Mouse (Mus musculus): Measurements from ENCODE around the gene Nop9. TPM values are rescaled to one million over a fixed set of nuclear protein-coding genes. Genes with fewer than 3 reads are reported as not detected.
A peak's percentile ranks its signal among the peaks of the same experiment; 100 is the strongest.
"Not testable (repeated sequence)": the region's sequence is repeated elsewhere in the genome, so short reads cannot be mapped to it uniquely, and the experiment has no call there.

Nop9 gene
- polyA plus RNA-seq, 1 experiment from 2014 or later: 27.4 TPM

GRCm38 (mm10) chr14:55735758-55736157 is 9.7 kb upstream of the Nop9 start:
- no peak overlapping the region for H3K9ac ChIP-seq (replicated peaks; ENCODE audit: low read depth, low read length)
- no peaks in the 10 kb centered on the region for H3K4me1 ChIP-seq (ENCODE audit: control insufficient read depth, insufficient read depth, low read length)
- no peaks in the 10 kb centered on the region for H3K9me3 ChIP-seq (ENCODE audit: control insufficient read depth, low read length)
- peaks cover 9% of the 10 kb centered on the region; the same call in 1 of the 2 replicates for H3K36me3 ChIP-seq (ENCODE audit: control insufficient read depth, insufficient read depth, low read length)
- H3K27ac ChIP-seq (ENCODE audit: low read depth, low read length): no peak overlapping the region
- H3K4me3 ChIP-seq (ENCODE audit: low read depth, low read length): no peak overlapping the region
- no peak overlapping the region for H3K4me2 ChIP-seq (ENCODE audit: low read depth, low read length)
- H3K27me3 ChIP-seq (ENCODE audit: control insufficient read depth, insufficient read depth, low read length): no peaks in the 10 kb centered on the region
- ATAC-seq (ENCODE audit: low read depth): no peak
- WGBS: 85% methylated on average over 4 of the region's 4 CpGs

- H3K27me3 ChIP-seq (ENCODE audit: control insufficient read depth, insufficient read depth, low read length): no peaks in the 10 kb centered on the region
- 91% methylated on average over 9 of the region's 9 CpGs for WGBS
- ATAC-seq (ENCODE audit: low read depth): no peak
- H3K9me3 ChIP-seq (ENCODE audit: control insufficient read depth, low read length): no peaks in the 10 kb centered on the region
- H3K4me1 ChIP-seq (ENCODE audit: control insufficient read depth, insufficient read depth, low read length): no peaks in the 10 kb centered on the region
- H3K27ac ChIP-seq (ENCODE audit: low read depth, low read length): no peak overlapping the region
- no peak overlapping the region for H3K9ac ChIP-seq (replicated peaks; ENCODE audit: low read depth, low read length)
- H3K4me2 ChIP-seq (ENCODE audit: low read depth, low read length): no peak overlapping the region
- peaks cover 9% of the 10 kb centered on the region; the same call in 1 of the 2 replicates for H3K36me3 ChIP-seq (ENCODE audit: control insufficient read depth, insufficient read depth, low read length)
- no peak overlapping the region for H3K4me3 ChIP-seq (ENCODE audit: low read depth, low read length)
Measured at GRCm38 (mm10) chr14:55737086-55737687, 8.3 kb upstream of the Nop9 start.

- Histone ChIP-seq H3K4me1 (ENCODE audit: control insufficient read depth, insufficient read depth, low read length) (peaks cover 23% of the 10 kb centered on the region), H3K4me2 (ENCODE audit: low read depth, low read length) (peak overlapping the region; percentile 16; the same call in 1 of the 2 replicates), H3K9me3 (ENCODE audit: control insufficient read depth, low read length) (no peaks in the 10 kb centered on the region), H3K36me3 (ENCODE audit: control insufficient read depth, insufficient read depth, low read length) (0 out of 2 replicates have a peak, but pooled peaks cover 7% of the 10 kb centered on the region), H3K4me3 (ENCODE audit: low read depth, low read length) (no peak overlapping the region), H3K27ac (ENCODE audit: low read depth, low read length) (no peak overlapping the region), H3K27me3 (ENCODE audit: control insufficient read depth, insufficient read depth, low read length) (no peaks in the 10 kb centered on the region), H3K9ac (replicated peaks; ENCODE audit: low read depth, low read length) (no peak overlapping the region)
- peak; percentile 60; the same call in 1 of the 2 replicates for ATAC-seq (ENCODE audit: low read depth)
- 20% methylated on average over 10 of the region's 10 CpGs for WGBS
Measured at GRCm38 (mm10) chr14:55743711-55744110, 1.8 kb upstream of the Nop9 start.

GRCm38 (mm10) chr14:55745861-55746237 is 356 bp downstream of the Nop9 start:
- H3K4me2 ChIP-seq (ENCODE audit: low read depth, low read length): peak overlapping the region; percentile 96
- H3K9me3 ChIP-seq (ENCODE audit: control insufficient read depth, low read length): no peaks in the 10 kb centered on the region
- no peaks in the 10 kb centered on the region for H3K36me3 ChIP-seq (ENCODE audit: control insufficient read depth, insufficient read depth, low read length)
- 0 out of 2 replicates have a peak overlapping the region, but pooled peaks have one; percentile 0 for H3K27ac ChIP-seq (ENCODE audit: low read depth, low read length)
- peaks cover 23% of the 10 kb centered on the region for H3K4me1 ChIP-seq (ENCODE audit: control insufficient read depth, insufficient read depth, low read length)
- peak overlapping the region; percentile 84 for H3K4me3 ChIP-seq (ENCODE audit: low read depth, low read length)
- WGBS: under 1% methylated on average over 31 of the region's 31 CpGs
- H3K9ac ChIP-seq (replicated peaks; ENCODE audit: low read depth, low read length): peak overlapping the region; percentile 74
- H3K27me3 ChIP-seq (ENCODE audit: control insufficient read depth, insufficient read depth, low read length): no peaks in the 10 kb centered on the region
- no peak for ATAC-seq (ENCODE audit: low read depth)

- Histone ChIP-seq H3K27ac (ENCODE audit: low read depth, low read length) (no peak overlapping the region), H3K9me3 (ENCODE audit: control insufficient read depth, low read length) (no peaks in the 10 kb centered on the region), H3K4me1 (ENCODE audit: control insufficient read depth, insufficient read depth, low read length) (peaks cover 23% of the 10 kb centered on the region), H3K27me3 (ENCODE audit: control insufficient read depth, insufficient read depth, low read length) (no peaks in the 10 kb centered on the region), H3K4me3 (ENCODE audit: low read depth, low read length) (no peak overlapping the region), H3K4me2 (ENCODE audit: low read depth, low read length) (peak overlapping the region; percentile 96), H3K36me3 (ENCODE audit: control insufficient read depth, insufficient read depth, low read length) (peaks cover 9% of the 10 kb centered on the region), H3K9ac (replicated peaks; ENCODE audit: low read depth, low read length) (no peak overlapping the region)
- 93% methylated on average over 10 of the region's 10 CpGs for WGBS
- no peak for ATAC-seq (ENCODE audit: low read depth)
Measured at GRCm38 (mm10) chr14:55747051-55747847, 1.8 kb downstream of the Nop9 start.

- 89% methylated on average over 6 of the region's 6 CpGs for WGBS
- Histone ChIP-seq H3K27me3 (ENCODE audit: control insufficient read depth, insufficient read depth, low read length) (peaks cover 10% of the 10 kb centered on the region), H3K27ac (ENCODE audit: low read depth, low read length) (no peak overlapping the region), H3K4me2 (ENCODE audit: low read depth, low read length) (no peak overlapping the region), H3K9me3 (ENCODE audit: control insufficient read depth, low read length) (no peaks in the 10 kb centered on the region), H3K4me1 (ENCODE audit: control insufficient read depth, insufficient read depth, low read length) (peaks cover 7% of the 10 kb centered on the region; the same call in 1 of the 2 replicates), H3K36me3 (ENCODE audit: control insufficient read depth, insufficient read depth, low read length) (peaks cover 26% of the 10 kb centered on the region), H3K4me3 (ENCODE audit: low read depth, low read length) (no peak overlapping the region), H3K9ac (replicated peaks; ENCODE audit: low read depth, low read length) (no peak overlapping the region)
- no peak for ATAC-seq (ENCODE audit: low read depth)
Measured at GRCm38 (mm10) chr14:55757566-55757965, 12.1 kb downstream of the Nop9 start.

GRCm38 (mm10) chr14:55758363-55758784 is 12.9 kb downstream of the Nop9 start, which contains the start of gene Cideb:
Gene Cideb (minus strand): TSS chr14:55758458.
- no peak within 1 kb of the TSS for H3K9ac ChIP-seq (replicated peaks; ENCODE audit: low read depth, low read length)
- H3K36me3 ChIP-seq (ENCODE audit: control insufficient read depth, insufficient read depth, low read length): peaks cover 18% of the 10 kb centered on the region; the same call in 1 of the 2 replicates
- H3K9me3 ChIP-seq (ENCODE audit: control insufficient read depth, low read length): no peaks in the 10 kb centered on the region
- no peak within 1 kb of the TSS for H3K4me2 ChIP-seq (ENCODE audit: low read depth, low read length)
- no peak within 1 kb of the TSS for H3K27ac ChIP-seq (ENCODE audit: low read depth, low read length)
- peaks cover 13% of the 10 kb centered on the region for H3K27me3 ChIP-seq (ENCODE audit: control insufficient read depth, insufficient read depth, low read length)
- WGBS: 15% methylated on average over 8 of the region's 8 CpGs
- no peak within 1 kb of the TSS for H3K4me3 ChIP-seq (ENCODE audit: low read depth, low read length)
- no peak for ATAC-seq (ENCODE audit: low read depth)
- peaks cover 7% of the 10 kb centered on the region; the same call in 1 of the 2 replicates for H3K4me1 ChIP-seq (ENCODE audit: control insufficient read depth, insufficient read depth, low read length)

GRCm38 (mm10) chr14:55760156-55760555 is 14.7 kb downstream of the Nop9 start:
- H3K4me3 ChIP-seq (ENCODE audit: low read depth, low read length); H3K4me1 ChIP-seq (ENCODE audit: control insufficient read depth, insufficient read depth, low read length); H3K36me3 ChIP-seq (ENCODE audit: control insufficient read depth, insufficient read depth, low read length); H3K9ac ChIP-seq (replicated peaks; ENCODE audit: low read depth, low read length); H3K9me3 ChIP-seq (ENCODE audit: control insufficient read depth, low read length); H3K27ac ChIP-seq (ENCODE audit: low read depth, low read length); H3K4me2 ChIP-seq (ENCODE audit: low read depth, low read length): not testable (repeated sequence)
- peaks cover 19% of the 10 kb centered on the region for H3K27me3 ChIP-seq (ENCODE audit: control insufficient read depth, insufficient read depth, low read length)
- ATAC-seq (ENCODE audit: low read depth): 0 out of 2 replicates have a peak, but pooled peaks have one; percentile 15
- WGBS: 0% methylated on average over 6 of the region's 6 CpGs

GRCm38 (mm10) chr14:55761163-55761562 is 15.7 kb downstream of the Nop9 start, which contains the start of gene Ltb4r2:
Gene Ltb4r2 (plus strand): TSS chr14:55761428.
- H3K9me3 ChIP-seq (ENCODE audit: control insufficient read depth, low read length): no peaks in the 10 kb centered on the region
- peaks cover 7% of the 10 kb centered on the region; the same call in 1 of the 2 replicates for H3K4me1 ChIP-seq (ENCODE audit: control insufficient read depth, insufficient read depth, low read length)
- H3K4me3 ChIP-seq (ENCODE audit: low read depth, low read length): peak within 1 kb of the TSS; percentile 45
- H3K4me2 ChIP-seq (ENCODE audit: low read depth, low read length): peak within 1 kb of the TSS; percentile 83
- H3K9ac ChIP-seq (replicated peaks; ENCODE audit: low read depth, low read length): peak within 1 kb of the TSS; percentile 68
- peaks cover 1% of the 10 kb centered on the region; the same call in 1 of the 2 replicates for H3K36me3 ChIP-seq (ENCODE audit: control insufficient read depth, insufficient read depth, low read length)
- H3K27me3 ChIP-seq (ENCODE audit: control insufficient read depth, insufficient read depth, low read length): peaks cover 19% of the 10 kb centered on the region
- no peak for ATAC-seq (ENCODE audit: low read depth)
- H3K27ac ChIP-seq (ENCODE audit: low read depth, low read length): peak within 1 kb of the TSS; percentile 52
- WGBS: 82% methylated on average over 6 of the region's 6 CpGs

Data from neural tube, embryonic 14.5 days (tissue).